Mouse (Mus musculus) adrenal gland, postnatal 4 days (tissue): ENCODE results near the gene Dna2. TPM values are rescaled to one million over a fixed set of nuclear protein-coding genes. Genes with fewer than 3 reads are reported as not detected.

ENCODE experiments used
- DNase-seq, 2 experiments: peaks; one replicate each; pipeline ENCODE4 v3.0.0; 2021 to 2022; ENCODE audit warnings: low spot score in 2 of 2, mixed read lengths in 2 of 2
- total RNA-seq, 2 experiments: library from RNA; stranded (reverse); gene quantifications; 2 replicates each; pipeline ENCODE4 v1.2.3; 2021

Gene Dna2
- total RNA-seq, 2 experiments from 2014 or later = 9.5 to 11.8 TPM

DNA sequence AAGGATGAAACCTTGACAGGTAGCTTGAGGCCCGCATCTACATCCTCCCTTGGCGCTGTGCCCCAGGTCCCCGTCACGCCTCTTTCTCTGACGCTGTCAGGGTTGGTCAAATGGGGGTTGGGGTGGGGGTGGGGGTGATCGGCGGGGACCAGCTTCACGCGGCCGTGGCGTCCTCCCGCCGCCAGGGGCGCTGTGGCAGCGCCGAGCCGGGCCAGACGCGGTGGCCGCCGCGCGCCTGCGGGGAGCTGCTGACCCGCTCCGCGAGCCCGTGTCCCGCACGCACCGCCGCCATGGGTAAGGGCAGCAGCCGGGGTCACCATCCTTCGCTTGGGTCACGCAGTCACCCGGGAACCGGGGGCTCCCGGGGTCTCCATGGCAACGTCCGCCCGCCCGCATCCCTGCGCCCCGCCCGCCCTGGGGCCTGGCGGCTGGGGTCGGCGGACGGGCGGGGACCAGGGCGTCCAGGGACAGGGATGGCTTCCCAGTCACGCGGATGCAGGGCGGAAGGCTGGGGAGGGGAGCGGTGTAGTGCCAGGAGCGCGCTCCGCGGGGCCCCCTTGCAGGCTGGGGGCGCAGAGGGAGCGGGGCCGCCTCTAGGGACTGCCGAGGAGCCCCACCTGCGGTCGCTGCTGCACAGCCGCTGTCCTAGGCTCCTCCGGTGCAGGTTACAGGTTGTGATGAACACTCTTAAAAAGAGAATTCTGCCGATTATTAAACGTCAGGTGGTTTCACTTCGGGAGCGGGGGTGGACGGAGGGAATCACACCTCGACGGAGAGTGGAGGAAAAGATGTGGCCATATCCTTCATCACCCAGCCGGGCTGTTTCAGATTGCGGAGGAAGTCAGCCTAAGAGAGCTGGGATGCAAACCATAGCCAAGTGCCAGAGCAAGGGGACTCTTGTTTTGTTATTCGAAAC lies 33.5 kb downstream of the Dna2 start, which contains the start of gene Rufy2:
Gene Rufy2, plus strand, starts transcription at position 185 of the 916 bp plus-strand sequence.
- DNase-seq = peak; percentile 53 to 74

DNA sequence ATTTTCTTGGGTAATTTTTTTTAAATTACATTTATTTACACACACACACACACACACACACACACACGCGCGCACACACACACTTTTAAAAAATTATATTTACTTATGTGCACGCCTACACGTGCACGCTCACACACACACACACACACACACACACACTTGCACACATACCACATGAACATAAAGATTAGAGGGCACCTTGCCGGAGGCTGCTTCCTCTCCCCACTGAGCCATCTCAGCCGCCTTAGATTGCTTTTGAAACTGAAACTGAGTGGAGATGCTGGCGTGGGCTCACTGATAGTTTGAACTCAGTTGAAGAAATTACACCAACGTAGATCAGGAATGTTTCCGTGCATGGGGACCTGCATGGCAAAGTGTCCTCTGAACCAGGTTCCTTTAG lies 37.2 kb downstream of the Dna2 start:
- DNase-seq = no peak

- no peak for DNase-seq
Measured at GRCm38 (mm10) chr10:62984495-62984894, 37.7 kb downstream of the Dna2 start.

- no peak for DNase-seq
Measured at GRCm38 (mm10) chr10:62987341-62987740, 40.5 kb downstream of the Dna2 start.

GRCm38 (mm10) chr10:62990636-62991035 lies 43.8 kb downstream of the Dna2 start:
- no peak for DNase-seq

DNA sequence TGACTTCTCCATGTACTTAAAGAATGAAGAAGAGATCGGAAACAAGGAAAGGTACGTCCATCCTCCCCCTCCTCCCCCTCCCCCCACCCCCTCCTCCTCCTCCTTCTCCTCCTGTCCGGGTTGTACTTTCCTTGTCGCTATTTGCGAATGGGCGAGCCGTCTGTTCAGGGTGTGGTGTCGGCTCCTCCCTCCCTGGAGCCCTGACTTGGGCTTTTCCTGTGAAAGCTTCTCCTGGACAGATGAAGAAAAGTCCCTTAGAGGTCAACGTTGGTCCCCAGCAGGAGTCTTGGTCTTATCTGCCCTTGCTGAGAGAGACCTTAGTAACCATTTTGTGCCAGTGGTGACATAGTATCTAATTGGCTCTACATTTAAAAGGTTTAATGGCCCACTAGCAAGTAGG lies 47.2 kb downstream of the Dna2 start:
- no peak for DNase-seq

GRCm38 (mm10) chr10:63000584-63000983 lies 53.8 kb downstream of the Dna2 start:
- DNase-seq = no peak

DNA sequence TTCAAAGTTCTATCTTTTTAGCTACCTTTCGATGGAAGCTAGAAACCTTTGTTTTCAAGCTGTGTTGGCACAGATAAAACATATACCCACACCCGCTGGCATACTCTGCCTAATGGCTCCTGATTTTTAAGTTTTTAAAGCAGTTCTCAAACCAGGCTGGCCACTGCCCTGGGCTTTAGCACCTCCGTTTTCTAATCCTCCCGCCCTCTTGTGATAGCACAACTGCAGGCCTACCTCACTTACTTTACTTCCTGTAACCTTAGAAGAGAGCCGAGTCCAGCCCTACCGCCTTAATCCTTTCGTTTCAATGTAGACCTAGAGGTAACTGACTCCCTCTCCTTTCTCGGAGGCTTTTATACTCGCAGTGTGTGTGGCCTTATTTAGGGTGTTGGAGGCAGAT lies 56.4 kb downstream of the Dna2 start:
- DNase-seq = no peak

DNA sequence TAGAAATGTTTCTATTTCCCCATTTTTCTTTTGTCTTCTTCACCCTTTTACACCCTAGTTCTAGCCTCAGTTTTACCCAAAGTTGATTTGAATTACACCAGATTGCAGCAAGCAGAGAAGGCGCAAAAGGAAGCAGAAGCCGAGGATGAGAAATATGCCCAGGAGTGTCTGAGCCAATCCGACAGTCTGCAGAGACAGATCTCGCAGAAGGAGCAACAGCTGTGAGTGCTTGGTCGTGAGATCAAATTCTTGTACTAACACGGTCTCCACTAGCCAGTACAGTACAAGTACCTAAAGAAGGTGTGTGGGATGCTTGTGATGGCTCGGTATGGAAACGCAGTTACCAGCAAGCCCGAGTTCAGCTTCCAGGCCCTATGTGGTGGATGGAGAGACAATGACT lies 57.7 kb downstream of the Dna2 start:
- DNase-seq = no peak

DNA sequence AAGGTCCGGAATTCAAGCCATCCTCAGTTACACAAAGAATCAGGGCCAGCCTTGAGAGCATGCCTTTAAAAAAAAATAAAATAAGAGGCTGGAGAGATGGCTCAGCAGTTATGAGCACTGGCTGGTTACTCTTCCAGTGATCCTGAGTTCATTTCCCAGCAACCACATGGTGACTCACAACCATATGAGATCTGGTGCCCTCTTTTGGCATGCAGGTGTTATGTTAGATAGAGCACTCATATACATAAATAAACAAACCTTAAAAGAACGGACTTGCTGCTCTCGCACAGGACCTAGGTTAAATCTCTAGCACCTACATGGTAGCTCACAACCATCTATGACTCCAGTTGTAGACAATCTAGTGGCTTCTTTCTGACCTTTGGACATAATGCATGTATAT lies 61.4 kb downstream of the Dna2 start:
- DNase-seq = no peak

DNA sequence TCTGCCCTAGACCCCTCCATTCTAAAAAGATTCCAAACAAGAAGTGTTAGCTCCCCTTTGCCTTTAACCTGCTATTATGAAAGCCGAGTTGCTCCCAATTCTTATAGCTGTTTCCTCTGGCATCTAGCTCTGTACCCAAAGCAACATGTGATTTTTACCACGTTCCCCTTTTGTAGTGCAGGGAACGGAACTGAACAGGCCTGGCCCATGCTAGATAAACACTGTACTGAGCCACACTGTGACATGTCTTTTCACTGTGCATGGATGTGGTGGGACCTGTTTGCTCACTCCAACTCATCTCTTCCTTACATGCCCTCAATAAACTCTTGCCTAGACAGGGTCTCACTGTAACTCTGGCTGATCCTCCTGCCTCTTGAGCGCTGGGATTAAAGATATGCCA lies 63.4 kb downstream of the Dna2 start:
- DNase-seq = no peak

GRCm38 (mm10) chr10:63011556-63011955 lies 64.7 kb downstream of the Dna2 start:
- no peak for DNase-seq

DNA sequence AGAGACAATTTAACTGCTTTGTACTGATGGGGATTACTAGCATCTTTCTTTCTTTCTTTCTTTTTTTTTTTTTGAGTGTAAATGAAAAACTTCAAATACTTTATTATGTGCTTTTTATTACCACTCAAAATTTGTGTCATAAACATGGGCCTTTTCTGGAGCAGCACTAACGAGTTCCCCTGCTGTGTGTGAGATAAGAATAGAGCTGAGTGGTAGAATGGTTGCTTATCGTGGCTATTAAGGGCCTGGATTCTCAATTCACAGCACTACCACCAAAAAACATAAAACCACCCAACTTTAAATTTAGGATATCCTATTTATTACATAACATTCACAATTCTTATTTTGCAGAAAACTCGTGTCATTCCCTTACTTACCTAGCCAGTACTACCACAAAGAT lies 66.7 kb downstream of the Dna2 start:
- DNase-seq = no peak

GRCm38 (mm10) chr10:63014168-63014567 lies 67.3 kb downstream of the Dna2 start:
- DNase-seq = no peak

DNA sequence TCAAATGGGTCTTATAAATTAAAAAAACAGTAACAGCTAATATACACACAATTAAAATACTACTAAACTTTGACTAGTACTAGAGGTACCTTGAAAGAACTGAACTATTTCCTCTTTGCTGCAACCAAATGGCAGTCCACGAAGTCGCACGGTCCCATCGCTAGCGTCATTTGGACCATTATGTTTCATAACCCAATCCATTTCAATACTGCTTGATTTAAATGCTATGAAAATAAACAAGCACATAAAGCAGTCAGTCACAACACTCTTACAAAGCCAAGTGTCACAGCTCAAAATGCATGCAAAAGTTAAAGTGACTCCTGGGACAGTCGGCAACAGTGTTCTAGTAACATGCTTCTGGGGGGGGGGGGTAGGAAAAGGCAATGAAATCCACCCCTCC lies 72.5 kb downstream of the Dna2 start:
- no peak for DNase-seq

DNA sequence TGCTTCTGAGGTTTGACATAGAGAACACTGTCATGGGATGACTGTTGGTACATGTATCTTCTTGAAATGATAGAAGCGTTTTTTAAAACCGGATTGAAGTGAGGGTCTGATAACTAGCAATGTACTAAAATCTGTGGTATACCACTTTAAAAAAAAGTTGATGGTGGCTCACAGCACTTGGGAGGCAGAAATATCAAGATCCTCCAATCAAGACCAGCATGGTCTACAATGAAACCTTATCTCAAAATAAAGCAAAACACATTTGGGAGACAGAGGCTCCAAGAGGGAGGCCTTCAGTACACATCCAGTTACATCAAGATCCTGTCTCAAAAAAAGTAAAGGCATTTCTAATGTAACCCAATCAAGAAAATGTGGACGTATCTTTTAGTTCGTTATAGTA lies 74.9 kb downstream of the Dna2 start:
- DNase-seq = no peak

DNA sequence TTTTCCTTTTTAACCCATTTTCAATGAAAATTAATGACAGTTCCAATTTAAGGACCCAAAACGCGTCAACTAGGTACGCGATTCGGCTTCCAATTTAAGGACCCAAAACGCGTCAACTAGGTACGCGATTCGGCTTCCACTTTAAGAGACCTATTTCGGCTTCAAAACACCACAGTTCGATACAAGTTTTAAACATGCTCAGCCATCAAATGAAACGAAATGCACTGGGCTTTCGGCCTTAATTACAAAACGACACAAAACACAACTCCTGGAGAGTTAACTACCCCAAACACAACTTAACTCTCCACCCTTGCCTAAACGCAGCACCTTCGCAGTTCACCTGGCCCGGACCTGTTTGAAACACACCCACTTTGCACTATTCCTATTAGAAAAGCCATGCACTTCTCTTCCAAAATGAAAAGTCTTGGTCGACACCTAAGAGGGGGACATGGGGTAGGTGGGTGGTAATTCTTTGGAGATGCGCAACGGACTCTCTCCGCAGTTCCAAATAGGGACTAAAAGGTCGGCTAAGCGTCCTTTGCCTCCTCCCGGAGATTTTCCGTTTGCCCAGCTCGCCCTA lies 75.8 kb downstream of the Dna2 start:
- DNase-seq = no peak

GRCm38 (mm10) chr10:63023121-63023748 lies 76.4 kb downstream of the Dna2 start:
- DNase-seq = peak; percentile 44 to 62
